Mouse (Mus musculus): ENCODE data around the gene Mff. TPM values are rescaled to one million over a fixed set of nuclear protein-coding genes. Genes with fewer than 3 reads are reported as not detected.

The Mff gene
- polyA plus RNA-seq, 1 experiment from 2014 or later: 156 TPM

DNA sequence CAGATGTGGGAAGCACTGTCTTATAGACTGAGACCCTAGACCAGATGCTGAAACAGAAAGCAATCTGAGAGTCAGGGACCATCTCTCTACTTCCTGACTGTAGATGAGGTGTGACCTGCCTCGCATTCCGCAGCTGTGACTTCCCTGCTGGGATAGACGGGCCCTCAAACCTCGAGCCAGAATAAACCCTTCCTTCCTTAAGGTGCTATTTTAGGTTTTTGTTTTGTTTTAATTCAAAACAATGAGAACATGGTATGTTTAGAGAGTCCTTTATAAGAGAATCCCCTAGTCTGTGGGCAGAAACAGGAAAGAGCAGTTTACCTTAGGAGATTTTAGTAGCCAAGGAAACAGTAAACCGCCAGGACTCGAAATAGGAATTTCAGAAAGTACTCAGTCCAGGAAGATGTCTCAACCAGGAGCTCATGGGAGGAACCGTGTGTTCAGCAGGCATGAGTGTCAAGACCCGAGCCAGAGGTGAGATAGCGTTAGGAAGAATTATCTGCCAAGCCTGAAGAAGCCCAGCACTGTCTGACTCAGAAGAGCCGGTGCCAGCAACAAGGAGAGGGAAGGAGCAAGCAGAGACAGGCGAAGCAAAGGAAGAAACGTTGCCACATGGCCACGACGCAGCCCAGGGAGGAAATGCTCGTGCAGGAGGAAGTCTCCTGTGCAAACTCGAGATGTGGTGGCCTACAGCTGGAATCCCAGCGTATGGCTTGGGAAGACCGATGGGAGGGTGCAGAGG lies 71.2 kb downstream of the Mff start:
- H3K4me3 ChIP-seq (ENCODE audit: low read depth, low read length): no peak overlapping the region
- 0 out of 2 replicates have a peak overlapping the region, but pooled peaks have one; percentile 12 for H3K27ac ChIP-seq (ENCODE audit: low read length)
- no peaks in the 10 kb centered on the region for H3K36me3 ChIP-seq (ENCODE audit: control insufficient read depth, insufficient read depth)
- ATAC-seq (ENCODE audit: low read depth): no peak
- 24% methylated on average over 18 of the region's 18 CpGs for WGBS (ENCODE audit: insufficient replicate concordance)
- no peak overlapping the region for H3K9ac ChIP-seq (ENCODE audit: low read depth, low read length)
- H3K4me2 ChIP-seq (ENCODE audit: low read depth, low read length): no peak overlapping the region
- H3K27me3 ChIP-seq (ENCODE audit: control insufficient read depth, insufficient read depth, low read depth, low read length): no peaks in the 10 kb centered on the region
- no peaks in the 10 kb centered on the region for H3K9me3 ChIP-seq (replicated peaks; ENCODE audit: control insufficient read depth, low read length)
- H3K4me1 ChIP-seq (ENCODE audit: control insufficient read depth, low read depth, low read length): peaks cover 14% of the 10 kb centered on the region

DNA sequence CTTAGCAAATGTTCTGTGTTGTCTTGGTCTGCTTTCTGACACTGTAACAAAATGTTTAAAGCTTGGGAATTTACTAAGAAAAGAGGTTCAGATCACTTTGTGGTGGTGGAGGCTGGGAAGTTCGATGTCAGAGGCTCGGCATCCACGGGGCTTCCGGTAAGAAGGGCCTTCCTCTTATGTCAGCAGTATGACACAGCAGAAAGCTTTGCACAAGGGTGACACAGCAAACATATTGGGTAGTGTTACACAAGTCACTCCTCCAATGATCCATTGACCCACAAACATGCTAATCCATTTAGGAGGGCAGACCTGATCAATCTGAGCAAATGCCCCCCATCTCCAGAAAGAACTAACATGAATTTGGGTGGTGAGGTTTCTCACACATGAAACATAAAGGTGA lies 72.4 kb downstream of the Mff start:
- Histone ChIP-seq H3K4me2 (ENCODE audit: low read depth, low read length) (no peak overlapping the region), H3K4me1 (ENCODE audit: control insufficient read depth, low read depth, low read length) (peaks cover 13% of the 10 kb centered on the region)

DNA sequence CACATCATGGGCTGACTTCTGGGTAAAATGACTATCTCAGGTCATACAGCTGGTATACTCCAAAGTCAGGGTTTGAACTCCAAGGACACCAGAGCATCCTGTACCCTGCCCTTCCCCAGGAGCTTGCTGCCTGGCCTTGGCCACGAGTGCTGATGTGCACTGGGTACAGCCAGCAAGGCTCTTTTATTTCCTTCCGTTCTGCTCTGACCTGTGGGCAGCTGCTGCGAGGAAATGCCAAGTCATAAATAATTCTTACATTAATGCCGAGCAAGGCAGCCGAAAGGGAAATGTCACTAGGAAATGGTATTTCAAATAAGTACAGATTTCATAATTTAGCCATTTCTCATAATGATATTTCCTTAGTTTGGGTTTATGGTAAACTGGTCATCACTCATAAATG lies 73.6 kb downstream of the Mff start:
- peak; percentile 28 for ATAC-seq (ENCODE audit: low read depth)
- H3K36me3 ChIP-seq (ENCODE audit: control insufficient read depth, insufficient read depth): no peaks in the 10 kb centered on the region
- H3K4me2 ChIP-seq (ENCODE audit: low read depth, low read length): no peak overlapping the region
- H3K27me3 ChIP-seq (ENCODE audit: control insufficient read depth, insufficient read depth, low read depth, low read length): peaks cover 3% of the 10 kb centered on the region; the same call in 1 of the 2 replicates
- no peaks in the 10 kb centered on the region for H3K9me3 ChIP-seq (replicated peaks; ENCODE audit: control insufficient read depth, low read length)
- H3K4me3 ChIP-seq (ENCODE audit: low read depth, low read length): no peak overlapping the region
- WGBS (ENCODE audit: insufficient replicate concordance): 17% methylated on average over 5 of the region's 5 CpGs
- peaks cover 10% of the 10 kb centered on the region for H3K4me1 ChIP-seq (ENCODE audit: control insufficient read depth, low read depth, low read length)
- H3K27ac ChIP-seq (ENCODE audit: low read length): no peak overlapping the region
- H3K9ac ChIP-seq (ENCODE audit: low read depth, low read length): no peak overlapping the region

More for the DNA sequence above, 72.4 kb downstream of the Mff start:
- ATAC-seq (ENCODE audit: low read depth): peak; percentile 62; the same call in 1 of the 2 replicates
- H3K27me3 ChIP-seq (ENCODE audit: control insufficient read depth, insufficient read depth, low read depth, low read length): peaks cover 3% of the 10 kb centered on the region; the same call in 1 of the 2 replicates
- WGBS (ENCODE audit: insufficient replicate concordance): 32% methylated on average over 4 of the region's 4 CpGs
- H3K9me3 ChIP-seq (replicated peaks; ENCODE audit: control insufficient read depth, low read length): no peaks in the 10 kb centered on the region
- H3K4me3 ChIP-seq (ENCODE audit: low read depth, low read length): no peak overlapping the region
- H3K27ac ChIP-seq (ENCODE audit: low read length): no peak overlapping the region
- no peaks in the 10 kb centered on the region for H3K36me3 ChIP-seq (ENCODE audit: control insufficient read depth, insufficient read depth)
- H3K9ac ChIP-seq (ENCODE audit: low read depth, low read length): no peak overlapping the region

DNA sequence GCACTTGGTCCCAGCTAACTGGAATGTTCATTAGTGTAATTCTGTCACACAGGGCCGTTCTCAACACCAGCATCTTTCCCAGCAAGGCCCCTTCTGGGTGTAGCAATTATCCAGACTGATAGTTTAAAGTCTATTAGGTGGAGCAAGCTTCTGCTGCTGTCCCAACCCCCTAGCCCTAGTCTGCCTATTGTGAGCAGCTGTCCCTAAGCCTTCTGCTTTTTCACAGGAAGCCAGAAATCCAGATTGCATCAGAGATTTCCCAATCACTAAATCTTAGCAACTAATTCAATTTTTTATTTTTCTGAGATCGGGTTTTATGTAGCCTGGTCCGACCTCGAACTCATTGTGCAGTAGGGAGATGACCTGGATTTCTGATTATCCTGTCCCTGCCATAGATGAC lies 74.2 kb downstream of the Mff start:
- H3K4me1 ChIP-seq (ENCODE audit: control insufficient read depth, low read depth, low read length): peaks cover 10% of the 10 kb centered on the region
- H3K9ac ChIP-seq (ENCODE audit: low read depth, low read length): no peak overlapping the region
- no peaks in the 10 kb centered on the region for H3K36me3 ChIP-seq (ENCODE audit: control insufficient read depth, insufficient read depth)
- ATAC-seq (ENCODE audit: low read depth): no peak
- peaks cover 3% of the 10 kb centered on the region; the same call in 1 of the 2 replicates for H3K27me3 ChIP-seq (ENCODE audit: control insufficient read depth, insufficient read depth, low read depth, low read length)
- H3K9me3 ChIP-seq (replicated peaks; ENCODE audit: control insufficient read depth, low read length): no peaks in the 10 kb centered on the region
- H3K4me3 ChIP-seq (ENCODE audit: low read depth, low read length): no peak overlapping the region
- WGBS (ENCODE audit: insufficient replicate concordance): 52% methylated on average over 4 of the region's 4 CpGs
- H3K27ac ChIP-seq (ENCODE audit: low read length): no peak overlapping the region
- H3K4me2 ChIP-seq (ENCODE audit: low read depth, low read length): no peak overlapping the region

DNA sequence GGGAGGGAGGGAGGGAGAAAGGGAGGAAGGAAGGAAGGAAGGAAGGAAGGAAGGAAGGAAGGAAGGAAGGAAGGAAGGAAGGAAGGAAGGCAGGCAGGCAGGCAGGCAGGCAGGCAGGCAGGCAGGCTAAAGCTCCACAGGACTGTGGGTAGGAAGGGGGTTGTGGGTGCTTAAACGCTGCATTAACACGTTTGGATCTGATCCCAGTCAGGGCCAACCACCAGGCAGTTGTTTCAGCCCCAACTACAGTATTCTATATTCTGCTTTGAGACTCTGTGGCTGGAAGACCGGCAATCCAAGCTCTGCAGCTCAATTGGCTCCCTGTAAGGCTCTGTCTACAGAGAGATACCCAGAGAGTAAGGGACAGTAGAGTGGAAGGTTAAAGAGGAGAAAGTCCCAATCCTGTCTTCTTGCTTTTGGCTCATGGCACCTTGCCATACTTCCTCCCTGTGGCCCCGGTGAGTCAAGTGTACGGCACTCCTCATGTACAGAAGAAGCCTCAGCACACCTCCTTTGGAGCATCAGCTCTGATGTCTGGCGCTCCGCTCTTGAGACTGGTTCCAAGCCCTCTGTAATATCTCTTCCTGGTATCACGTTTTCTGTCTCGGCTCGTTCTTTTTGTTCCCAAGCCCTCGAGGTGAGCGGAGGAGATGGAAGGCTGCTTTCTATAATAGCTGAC lies 76.6 kb downstream of the Mff start:
- ATAC-seq (ENCODE audit: low read depth): no peak
- WGBS (ENCODE audit: insufficient replicate concordance): 72% methylated on average over 12 of the region's 12 CpGs
- H3K36me3 ChIP-seq (ENCODE audit: control insufficient read depth, insufficient read depth): no peaks in the 10 kb centered on the region
- H3K27me3 ChIP-seq (ENCODE audit: control insufficient read depth, insufficient read depth, low read depth, low read length): peaks cover 3% of the 10 kb centered on the region; the same call in 1 of the 2 replicates
- H3K9ac ChIP-seq (ENCODE audit: low read depth, low read length): no peak overlapping the region
- H3K4me2 ChIP-seq (ENCODE audit: low read depth, low read length): no peak overlapping the region
- no peaks in the 10 kb centered on the region for H3K9me3 ChIP-seq (replicated peaks; ENCODE audit: control insufficient read depth, low read length)
- H3K27ac ChIP-seq (ENCODE audit: low read length): no peak overlapping the region
- peaks cover 2% of the 10 kb centered on the region; the same call in 1 of the 2 replicates for H3K4me1 ChIP-seq (ENCODE audit: control insufficient read depth, low read depth, low read length)
- no peak overlapping the region for H3K4me3 ChIP-seq (ENCODE audit: low read depth, low read length)

Other genes starting within 250 kb of the Mff start
- 0.16 and 0.18 TPM in 2 replicates for gene Col4a4, start 138.0 kb upstream of the Mff start, polyA plus RNA-seq (2015; fragmentation: Nextera tagmentation; extraction: Ambion mirVana)
- gene Col4a3, start 138.0 kb upstream of the Mff start, polyA plus RNA-seq (2015; fragmentation: Nextera tagmentation; extraction: Ambion mirVana): 0.38 and 0.40 TPM in 2 replicates
- 1.2 TPM in 1 of 2 replicates, not detected in the other for gene Tm4sf20, start 43.6 kb downstream of the Mff start, polyA plus RNA-seq (2015; fragmentation: Nextera tagmentation; extraction: Ambion mirVana)
- gene Gm47791, start 46.4 kb downstream of the Mff start, polyA plus RNA-seq (2015; fragmentation: Nextera tagmentation; extraction: Ambion mirVana): not detected in 2 replicates
- gene Agfg1, start 114.6 kb downstream of the Mff start, polyA plus RNA-seq (2015; fragmentation: Nextera tagmentation; extraction: Ambion mirVana): 39.0 and 44.7 TPM in 2 replicates
- 0.11 TPM in 1 of 2 replicates, not detected in the other for gene A030005L19Rik, start 188.4 kb downstream of the Mff start, polyA plus RNA-seq (2015; fragmentation: Nextera tagmentation; extraction: Ambion mirVana)
- not detected in 2 replicates for gene A030014E15Rik, start 200.0 kb downstream of the Mff start, polyA plus RNA-seq (2015; fragmentation: Nextera tagmentation; extraction: Ambion mirVana)
- gene Gm6217, start 206.5 kb downstream of the Mff start, polyA plus RNA-seq (2015; fragmentation: Nextera tagmentation; extraction: Ambion mirVana): not detected in 2 replicates
- not detected in 2 replicates for gene A030003K21Rik, start 218.5 kb downstream of the Mff start, polyA plus RNA-seq (2015; fragmentation: Nextera tagmentation; extraction: Ambion mirVana)
- not detected in 2 replicates for gene Gm7544, start 231.1 kb downstream of the Mff start, polyA plus RNA-seq (2015; fragmentation: Nextera tagmentation; extraction: Ambion mirVana)
- not detected in 2 replicates for gene Gm47955, start 235.4 kb downstream of the Mff start, polyA plus RNA-seq (2015; fragmentation: Nextera tagmentation; extraction: Ambion mirVana)

All from liver, embryonic 16.5 days (tissue).